Mouse (Mus musculus) induced T-regulatory cell, adult 2 months (primary cell): ENCODE measurements around the gene Efcab5.

Source experiments
- DNase-seq: peaks from one replicate; pipeline ENCODE4 v3.0.0-alpha.2; 2012; ENCODE audit warnings: low read depth

The Efcab5 gene

GRCm38 (mm10) chr11:77188868-77189267 lies at the start of gene Efcab5:
Gene Efcab5 (minus strand): TSS chr11:77188968.
- no peak for DNase-seq

GRCm38 (mm10) chr11:77235267-77235666 lies 46.5 kb upstream of the Efcab5 start:
- DNase-seq = no peak

- no peak for DNase-seq
Measured at GRCm38 (mm10) chr11:77231514-77231913, 42.7 kb upstream of the Efcab5 start.

GRCm38 (mm10) chr11:77230765-77231164 lies 42.0 kb upstream of the Efcab5 start:
- no peak for DNase-seq

GRCm38 (mm10) chr11:77216761-77217130 lies 28.0 kb upstream of the Efcab5 start:
- DNase-seq = no peak

- peak; percentile 94 for DNase-seq
Measured at GRCm38 (mm10) chr11:77215951-77216760, 27.4 kb upstream of the Efcab5 start, which contains the start of gene Ssh2. Gene Ssh2 (plus strand): TSS chr11:77216287.

GRCm38 (mm10) chr11:77215483-77215882 lies 26.7 kb upstream of the Efcab5 start:
- peak; percentile 65 for DNase-seq

- DNase-seq = peak; percentile 87
Measured at GRCm38 (mm10) chr11:77214755-77215154, 26.0 kb upstream of the Efcab5 start.

- peak; percentile 11 for DNase-seq
Measured at GRCm38 (mm10) chr11:77214142-77214692, 25.4 kb upstream of the Efcab5 start.

- peak; percentile 21 for DNase-seq
Measured at GRCm38 (mm10) chr11:77200703-77201102, 11.9 kb upstream of the Efcab5 start.

- DNase-seq = no peak
Measured at GRCm38 (mm10) chr11:77199636-77200035, 10.9 kb upstream of the Efcab5 start.

GRCm38 (mm10) chr11:77196181-77197143 lies 7.7 kb upstream of the Efcab5 start:
- DNase-seq = peak; percentile 59

GRCm38 (mm10) chr11:77195360-77196109 lies 6.8 kb upstream of the Efcab5 start:
- DNase-seq = no peak

GRCm38 (mm10) chr11:77194762-77195161 lies 6.0 kb upstream of the Efcab5 start:
- DNase-seq = no peak

GRCm38 (mm10) chr11:77193941-77194553 lies 5.3 kb upstream of the Efcab5 start:
- no peak for DNase-seq

GRCm38 (mm10) chr11:77193410-77193809 lies 4.6 kb upstream of the Efcab5 start:
- DNase-seq = no peak

GRCm38 (mm10) chr11:77184926-77185325 lies 3.8 kb downstream of the Efcab5 start:
- DNase-seq = no peak

- DNase-seq = no peak
Measured at GRCm38 (mm10) chr11:77182616-77183015, 6.2 kb downstream of the Efcab5 start.

GRCm38 (mm10) chr11:77182041-77182440 lies 6.7 kb downstream of the Efcab5 start:
- DNase-seq = no peak

- DNase-seq = no peak
Measured at GRCm38 (mm10) chr11:77181528-77181927, 7.2 kb downstream of the Efcab5 start.

GRCm38 (mm10) chr11:77180886-77181285 lies 7.9 kb downstream of the Efcab5 start:
- peak; percentile 15 for DNase-seq
